Mouse (Mus musculus) MEL (cell line): ENCODE results near the gene Epb41l1. TPM values are rescaled to one million over a fixed set of nuclear protein-coding genes. Genes with fewer than 3 reads are reported as not detected.

Experiments
- DNase-seq: peaks from one replicate; pipeline ENCODE4 v3.0.0; 2011; ENCODE audit warnings: low read depth, low spot score
- H3K27ac ChIP-seq: 2 replicates; pipeline ENCODE4 v1.5.1; 2012; ENCODE audit warnings: low read depth, mild to moderate bottlenecking, control low read depth, low read length, moderate library complexity; ENCODE audit not compliant: control insufficient read depth
- H3K27me3 ChIP-seq, 2 experiments: fragments of 150-350 bp in 1 of 2; sonication (generic) in 1 of 2; 2 replicates each; pipeline ENCODE4 v1.6.1; 2012; ENCODE audit warnings: low read length in 2 of 2, mild to moderate bottlenecking in 2 of 2, improper control_type of control experiment in 1 of 2, moderate library complexity in 1 of 2; ENCODE audit not compliant: insufficient read depth in 2 of 2, control insufficient read depth in 1 of 2
- H3K36me3 ChIP-seq, 2 experiments: 2 replicates each; pipeline ENCODE4 v1.6.1; 2012 to 2014; ENCODE audit warnings: low read length in 2 of 2, improper control_type of control experiment in 1 of 2, inconsistent platforms in 1 of 2, mild to moderate bottlenecking in 1 of 2; ENCODE audit not compliant: insufficient read depth in 2 of 2, control insufficient read depth in 1 of 2
- H3K4me1 ChIP-seq, 2 experiments: fragments of 150-350 bp in 1 of 2; sonication (generic) in 1 of 2; 2 replicates each; pipeline ENCODE4 v1.6.1; 2012; ENCODE audit warnings: low read length in 2 of 2, improper control_type of control experiment in 1 of 2, mild to moderate bottlenecking in 1 of 2; ENCODE audit not compliant: insufficient read depth in 2 of 2, control insufficient read depth in 1 of 2
- H3K4me3 ChIP-seq, 2 experiments: fragments of 150-350 bp in 1 of 2; sonication (generic) in 1 of 2; 2 replicates each; pipeline ENCODE4 v1.5.1; 2012; ENCODE audit warnings: low read depth in 2 of 2, low read length in 2 of 2, mild to moderate bottlenecking in 2 of 2, moderate library complexity in 2 of 2, control low read depth in 1 of 2, improper control_type of control experiment in 1 of 2; ENCODE audit not compliant: control insufficient read depth in 1 of 2, insufficient read depth in 1 of 2
- H3K79me2 ChIP-seq: 2 replicates; pipeline ENCODE4 v1.6.1; 2012; ENCODE audit warnings: mild to moderate bottlenecking, low read length, moderate library complexity; ENCODE audit not compliant: control insufficient read depth, poor library complexity, insufficient read depth
- H3K9ac ChIP-seq: 2 replicates; pipeline ENCODE4 v1.6.1; 2012; ENCODE audit warnings: low read depth, mild to moderate bottlenecking, control low read depth, low read length, moderate library complexity; ENCODE audit not compliant: control insufficient read depth, poor library complexity, severe bottlenecking
- H3K9me3 ChIP-seq: fragments of 150-350 bp; sonication (generic); replicated peaks from 2 replicates; pipeline ENCODE4 v1.6.1; 2012; ENCODE audit warnings: mild to moderate bottlenecking, low read length, improper control_type of control experiment, moderate library complexity; ENCODE audit not compliant: insufficient read depth
- CHD1 ChIP-seq: IDR thresholded peaks from 2 replicates; pipeline ENCODE4 v1.6.1; 2012; ENCODE audit warnings: low read depth, mild to moderate bottlenecking, inconsistent platforms, low read length, improper control_type of control experiment
- CTCF ChIP-seq, 3 experiments: IDR thresholded peaks in 2 of 3; conservative IDR thresholded peaks in 1 of 3; 2 replicates each; pipeline ENCODE4 v1.5.1; 2011 to 2012; ENCODE audit warnings: low read length in 3 of 3, low read depth in 2 of 3, mild to moderate bottlenecking in 2 of 3, improper control_type of control experiment in 1 of 3, inconsistent platforms in 1 of 3, mixed read lengths in 1 of 3, moderate library complexity in 1 of 3; ENCODE audit not compliant: control insufficient read depth in 1 of 3, insufficient read depth in 1 of 3, poor library complexity in 1 of 3, severe bottlenecking in 1 of 3
- ELF1 ChIP-seq: IDR thresholded peaks from 2 replicates; pipeline ENCODE4 v1.6.1; 2014; ENCODE audit warnings: low read depth, mild to moderate bottlenecking, inconsistent platforms, low read length, improper control_type of control experiment, moderate library complexity
- ETS1 ChIP-seq: IDR thresholded peaks from 2 replicates; pipeline ENCODE4 v1.6.1; 2012; ENCODE audit warnings: low read depth, mild to moderate bottlenecking, inconsistent platforms, low read length, improper control_type of control experiment, moderate library complexity
- MEF2A ChIP-seq: IDR thresholded peaks from 2 replicates; pipeline ENCODE4 v1.6.1; 2014; ENCODE audit warnings: low read depth, mild to moderate bottlenecking, inconsistent platforms, low read length, improper control_type of control experiment; ENCODE audit not compliant: poor library complexity, insufficient replicate concordance, severe bottlenecking; ENCODE audit errors: extremely low read depth
- POLR2A ChIP-seq, 2 experiments: IDR thresholded peaks; 2 replicates each; pipeline ENCODE4 v1.6.1; 2011 to 2012; ENCODE audit warnings: low read length in 2 of 2, mild to moderate bottlenecking in 2 of 2, control low read depth in 1 of 2, improper control_type of control experiment in 1 of 2, low read depth in 1 of 2, moderate library complexity in 1 of 2; ENCODE audit not compliant: control insufficient read depth in 1 of 2, insufficient read depth in 1 of 2, poor library complexity in 1 of 2
- POLR2AphosphoS5 ChIP-seq: IDR thresholded peaks from 2 replicates; pipeline ENCODE4 v1.6.1; 2012; ENCODE audit warnings: low read depth, borderline replicate concordance, mild to moderate bottlenecking, inconsistent platforms, low read length, moderate library complexity, mixed read lengths
- RAD21 ChIP-seq: IDR thresholded peaks from 2 replicates; pipeline ENCODE4 v1.6.1; 2011; ENCODE audit warnings: mild to moderate bottlenecking, low read depth, low read length, improper control_type of control experiment
- SMC3 ChIP-seq: IDR thresholded peaks from 2 replicates; pipeline ENCODE4 v1.6.1; 2011; ENCODE audit warnings: low read depth, low read length, improper control_type of control experiment
- TAL1 ChIP-seq: IDR thresholded peaks from 2 replicates; pipeline ENCODE4 v1.6.1; 2012; ENCODE audit warnings: mild to moderate bottlenecking, inconsistent platforms, low read length, moderate library complexity, mixed read lengths
- TBP ChIP-seq: IDR thresholded peaks from 2 replicates; pipeline ENCODE4 v1.8.0; 2011; ENCODE audit warnings: low read depth, low read length, improper control_type of control experiment
- USF1 ChIP-seq: IDR thresholded peaks from 2 replicates; pipeline ENCODE4 v1.6.1; 2014; ENCODE audit warnings: low read depth, mild to moderate bottlenecking, inconsistent platforms, low read length, improper control_type of control experiment, moderate library complexity
- ZKSCAN1 ChIP-seq: IDR thresholded peaks from 2 replicates; pipeline ENCODE4 v1.6.1; 2012; ENCODE audit warnings: low read depth, mild to moderate bottlenecking, inconsistent platforms, low read length, improper control_type of control experiment, moderate library complexity
- ZMIZ1 ChIP-seq: IDR thresholded peaks from 2 replicates; pipeline ENCODE4 v1.6.1; 2012; ENCODE audit warnings: low read depth, mild to moderate bottlenecking, inconsistent platforms, low read length, improper control_type of control experiment, moderate library complexity
- polyA plus RNA-seq, 2 experiments: library from polyadenylated mRNA; stranded (reverse) in 1 of 2; unstranded in 1 of 2; fragments of >175 nt in 1 of 2; fragments of >200 nt in 1 of 2; gene quantifications; 2 replicates each; pipeline versions ENCODE4 v1.2.1 to v1.2.4; 2012; ENCODE audit warnings: low replicate concordance in 2 of 2, low read depth in 1 of 2; ENCODE audit not compliant: insufficient read length in 2 of 2, insufficient read depth in 1 of 2, missing spikeins in 1 of 2
- total RNA-seq: library from RNA; depleted of rRNA; stranded (reverse); fragments of 300-350 nt; gene quantifications from 2 replicates; pipeline ENCODE4 v1.2.3, GENCODE M21; 2012

Epb41l1 gene
- total and polyA plus RNA-seq, 3 experiments: 1.5 to 7.3 TPM; not detected in 1

GRCm38 (mm10) chr2:156456386-156457342 is 36.0 kb downstream of the Epb41l1 start:
- TF ChIP-seq ELF1 (no peak), TBP (no peak), POLR2AphosphoS5 (no peak), SMC3 (no peak), RAD21 (no peak), USF1 (no peak)
- H3K36me3 ChIP-seq: peaks cover 0 to 2% of the 10 kb centered on the region in 2 experiments; a peak in 2 of 4 replicates
- DNase-seq: no peak
- H3K4me1 ChIP-seq: no peaks in the 10 kb centered on the region
- H3K9ac ChIP-seq: no peak overlapping the region
- H3K27me3 ChIP-seq: peaks cover 3 to 11% of the 10 kb centered on the region in 2 experiments; a peak in 2 of 4 replicates
- H3K9me3 ChIP-seq: no peaks in the 10 kb centered on the region
- no peak overlapping the region for H3K4me3 ChIP-seq
- H3K79me2 ChIP-seq: no peaks in the 10 kb centered on the region
- H3K27ac ChIP-seq: no peak overlapping the region

DNA sequence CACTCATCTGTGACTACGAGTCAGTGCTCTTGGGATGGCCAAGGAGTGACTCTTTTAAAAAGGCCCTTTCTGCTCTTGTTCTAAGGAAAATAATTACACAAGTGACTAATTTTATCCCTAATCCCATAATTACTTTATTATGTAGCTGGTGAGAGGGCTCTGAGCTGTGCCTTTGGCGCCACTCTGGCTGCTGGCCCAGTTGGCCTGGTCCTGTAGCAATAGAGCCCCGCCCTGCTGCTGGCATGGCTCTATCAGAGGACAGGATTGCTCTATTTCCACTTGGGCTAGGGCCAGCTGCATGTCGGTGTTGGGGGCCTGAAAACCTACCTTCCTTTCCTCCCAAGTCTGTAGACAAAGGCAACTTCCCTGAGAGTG is 36.6 kb downstream of the Epb41l1 start:
- Histone ChIP-seq H3K9ac (no peak overlapping the region), H3K4me3 (no peak overlapping the region), H3K9me3 (no peaks in the 10 kb centered on the region), H3K79me2 (no peaks in the 10 kb centered on the region), H3K27ac (no peak overlapping the region), H3K36me3 (peaks cover 0 to 2% of the 10 kb centered on the region in 2 experiments; a peak in 2 of 4 replicates), H3K4me1 (peaks cover 0 to under 1% of the 10 kb centered on the region in 2 experiments; a peak in 1 of 4 replicates), H3K27me3 (peaks cover 3 to 11% of the 10 kb centered on the region in 2 experiments; a peak in 2 of 4 replicates)
- no peak for TF ChIP-seq TAL1
- no peak for TF ChIP-seq SMC3
- no peak for TF ChIP-seq RAD21
- TF ChIP-seq CTCF (IDR thresholded peaks at IDR 0.05 in 2 of 3, conservative IDR thresholded peaks at IDR 0.05 in 1 of 3; ENCODE audit: control insufficient read depth in 1 of 3, insufficient read depth in 1 of 3, low read depth in 2 of 3, low read length in 3 of 3, poor library complexity in 1 of 3, severe bottlenecking in 1 of 3): no peak
- TF ChIP-seq POLR2A (IDR thresholded peaks at IDR 0.05; ENCODE audit: control insufficient read depth in 1 of 2, insufficient read depth in 1 of 2, low read depth in 1 of 2, low read length in 2 of 2, poor library complexity in 1 of 2): no peak
- TF ChIP-seq CHD1: no peak
- no peak for TF ChIP-seq ETS1
- TF ChIP-seq ZMIZ1: no peak
- TF ChIP-seq MEF2A: no peak
- TF ChIP-seq ZKSCAN1: no peak
- peak; percentile 21 for DNase-seq
